Mouse (Mus musculus) brown adipose tissue, adult 24 weeks (tissue): Measurements from ENCODE around the gene Olfr808. TPM values are rescaled to one million over a fixed set of nuclear protein-coding genes. Genes with fewer than 3 reads are reported as not detected.

ENCODE experiments used
- H3K27ac ChIP-seq: fragments of 200-500 bp; replicated peaks from 2 replicates; pipeline ENCODE4 v1.5.1; 2012; ENCODE audit warnings: low read depth, mild to moderate bottlenecking, low read length
- H3K4me1 ChIP-seq: fragments of 200-500 bp; 2 replicates; pipeline ENCODE4 v1.6.1; 2012; ENCODE audit warnings: low read length, mixed read lengths; ENCODE audit not compliant: control insufficient read depth, insufficient read depth, insufficient read length
- H3K4me3 ChIP-seq: fragments of 200-500 bp; 2 replicates; pipeline ENCODE4 v1.5.1; 2012; ENCODE audit warnings: low read depth, mild to moderate bottlenecking, low read length, moderate library complexity; ENCODE audit not compliant: insufficient read depth
- polyA plus RNA-seq: library from polyadenylated mRNA; stranded (reverse); fragments of >200 nt; gene quantifications from 2 replicates; pipeline ENCODE4 v1.2.4, GENCODE M21; 2012; ENCODE audit not compliant: missing spikeins, insufficient read depth, insufficient read length

Gene Olfr808
- not detected in 2 replicates for polyA plus RNA-seq

- no peaks in the 10 kb centered on the region for H3K4me1 ChIP-seq
- no peak within 1 kb of the TSS for H3K4me3 ChIP-seq
- no peak within 1 kb of the TSS for H3K27ac ChIP-seq
These were observed at the start of gene Olfr808 for GRCm38 (mm10) chr10:129765182-129765581. Gene Olfr808, plus strand, starts transcription at chr10:129765482.

DNA sequence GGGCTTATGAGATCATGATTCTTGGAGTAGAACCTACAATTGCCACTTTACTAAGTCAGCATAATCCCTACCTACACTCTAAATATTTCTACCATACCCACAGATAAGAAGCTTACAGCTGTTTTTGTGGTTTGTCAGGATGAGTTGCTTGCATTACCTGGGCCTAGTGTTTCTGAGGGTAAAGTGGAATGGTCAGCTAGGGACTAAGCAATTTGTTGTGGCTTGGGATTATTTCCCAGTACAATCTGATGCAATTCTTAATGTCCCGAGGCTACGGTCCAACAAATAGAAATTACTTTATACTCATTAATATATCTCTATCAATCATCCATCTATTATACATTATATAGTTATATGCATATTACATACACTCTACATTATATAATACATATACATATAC is 36.0 kb upstream of the Olfr808 start, which contains the start of gene Olfr805:
Gene Olfr805, minus strand, starts transcription at position 101 of the 400 bp plus-strand sequence.
- Histone ChIP-seq H3K4me3 (no peak within 1 kb of the TSS), H3K27ac (no peak within 1 kb of the TSS), H3K4me1 (no peaks in the 10 kb centered on the region)

- Histone ChIP-seq H3K27ac (no peak within 1 kb of the TSS), H3K4me3 (no peak within 1 kb of the TSS), H3K4me1 (no peaks in the 10 kb centered on the region)
These were observed 23.5 kb upstream of the Olfr808 start, which contains the start of gene Olfr806 for GRCm38 (mm10) chr10:129741821-129742220. Gene Olfr806, minus strand, starts transcription at chr10:129741921.

DNA sequence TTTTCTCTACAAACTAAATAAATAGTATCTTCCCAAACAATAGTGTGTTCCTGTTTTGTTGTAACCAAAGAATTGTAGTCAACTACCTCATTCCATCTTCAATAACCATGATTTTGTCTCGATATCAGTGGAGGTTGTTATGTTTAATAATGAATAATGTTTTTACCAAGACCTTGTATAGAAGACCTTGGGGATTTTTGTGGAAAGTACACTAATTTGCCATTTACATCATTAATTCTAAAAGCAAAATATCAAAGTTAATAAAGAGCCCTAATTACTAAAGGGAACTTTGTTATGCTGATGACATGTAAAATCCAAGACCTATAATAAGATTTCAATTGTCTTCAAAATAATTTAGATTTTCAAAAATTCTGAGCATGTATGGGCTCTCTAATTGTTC is 7.6 kb upstream of the Olfr808 start, which contains the start of gene Olfr807:
Gene Olfr807, minus strand, starts transcription at position 101 of the 400 bp plus-strand sequence.
- Histone ChIP-seq H3K27ac (no peak within 1 kb of the TSS), H3K4me1 (no peaks in the 10 kb centered on the region), H3K4me3 (no peak within 1 kb of the TSS)

GRCm38 (mm10) chr10:129774338-129774737 is 9.1 kb downstream of the Olfr808 start, which contains the start of gene Olfr809:
Gene Olfr809, plus strand, starts transcription at chr10:129774638.
- H3K4me1 ChIP-seq: no peaks in the 10 kb centered on the region
- H3K27ac ChIP-seq: no peak within 1 kb of the TSS
- no peak within 1 kb of the TSS for H3K4me3 ChIP-seq

- Histone ChIP-seq H3K27ac (no peak overlapping the region), H3K4me3 (no peak overlapping the region), H3K4me1 (no peaks in the 10 kb centered on the region)
These were observed 12.8 kb downstream of the Olfr808 start for GRCm38 (mm10) chr10:129778123-129778522.

DNA sequence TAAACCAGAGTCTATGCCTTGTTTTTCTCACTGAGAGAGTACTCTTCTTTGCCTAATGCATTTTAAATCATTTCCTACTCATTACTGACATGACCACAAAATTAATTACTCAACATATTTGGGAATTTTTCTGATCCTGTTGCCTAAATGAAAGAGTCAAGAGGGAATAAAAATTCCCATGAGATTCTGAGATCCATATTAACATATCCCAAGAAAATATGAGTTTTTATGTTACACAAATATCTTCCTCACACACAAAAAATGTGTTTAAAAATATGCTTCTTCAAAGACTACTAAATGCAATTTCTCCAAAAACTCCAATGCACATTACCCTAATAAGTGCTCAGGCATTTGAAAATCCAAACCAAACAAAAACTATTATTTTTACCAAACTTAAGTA is 29.5 kb downstream of the Olfr808 start, which contains the start of gene Olfr810:
Gene Olfr810, minus strand, starts transcription at position 101 of the 400 bp plus-strand sequence.
- Histone ChIP-seq H3K4me1 (no peaks in the 10 kb centered on the region), H3K27ac (no peak within 1 kb of the TSS), H3K4me3 (no peak within 1 kb of the TSS)

GRCm38 (mm10) chr10:129804296-129804695 is 39.0 kb downstream of the Olfr808 start, which contains the start of gene Olfr811:
Gene Olfr811, minus strand, starts transcription at chr10:129804396.
- H3K4me3 ChIP-seq: no peak within 1 kb of the TSS
- no peak within 1 kb of the TSS for H3K27ac ChIP-seq
- no peaks in the 10 kb centered on the region for H3K4me1 ChIP-seq

Other genes starting within 250 kb of the Olfr808 start
- not detected in 2 replicates for gene Olfr791, start 243.7 kb upstream of the Olfr808 start, polyA plus RNA-seq
- gene Olfr792, start 226.3 kb upstream of the Olfr808 start, polyA plus RNA-seq: not detected in 2 replicates
- not detected in 2 replicates for gene Olfr794, start 197.8 kb upstream of the Olfr808 start, polyA plus RNA-seq
- not detected in 2 replicates for gene Olfr796, start 152.9 kb upstream of the Olfr808 start, polyA plus RNA-seq
- gene Olfr798, start 137.5 kb upstream of the Olfr808 start, polyA plus RNA-seq: not detected in 2 replicates
- gene Olfr799, start 128.0 kb upstream of the Olfr808 start, polyA plus RNA-seq: not detected in 2 replicates
- not detected in 2 replicates for gene Olfr800, start 107.8 kb upstream of the Olfr808 start, polyA plus RNA-seq
- not detected in 2 replicates for gene Olfr801, start 91.6 kb upstream of the Olfr808 start, polyA plus RNA-seq
- not detected in 2 replicates for gene Olfr802, start 77.3 kb upstream of the Olfr808 start, polyA plus RNA-seq
- not detected in 2 replicates for gene Olfr803, start 71.2 kb upstream of the Olfr808 start, polyA plus RNA-seq
- gene Olfr804, start 62.3 kb upstream of the Olfr808 start, polyA plus RNA-seq: not detected in 2 replicates
- gene Olfr805, start 36.1 kb upstream of the Olfr808 start, polyA plus RNA-seq: not detected in 2 replicates
- not detected in 2 replicates for gene Olfr806, start 23.6 kb upstream of the Olfr808 start, polyA plus RNA-seq
- not detected in 2 replicates for gene Olfr807, start 7.7 kb upstream of the Olfr808 start, polyA plus RNA-seq
- not detected in 2 replicates for gene Olfr809, start 9.2 kb downstream of the Olfr808 start, polyA plus RNA-seq
- not detected in 2 replicates for gene Olfr810, start 29.4 kb downstream of the Olfr808 start, polyA plus RNA-seq
- not detected in 2 replicates for gene Olfr811, start 38.9 kb downstream of the Olfr808 start, polyA plus RNA-seq
- gene Olfr812, start 80.6 kb downstream of the Olfr808 start, polyA plus RNA-seq: not detected in 2 replicates
- not detected in 2 replicates for gene Olfr813, start 89.9 kb downstream of the Olfr808 start, polyA plus RNA-seq
- gene Olfr814, start 114.4 kb downstream of the Olfr808 start, polyA plus RNA-seq: not detected in 2 replicates
- not detected in 2 replicates for gene Olfr815, start 140.4 kb downstream of the Olfr808 start, polyA plus RNA-seq
- not detected in 2 replicates for gene Olfr816, start 150.1 kb downstream of the Olfr808 start, polyA plus RNA-seq
- not detected in 2 replicates for gene Olfr818, start 183.6 kb downstream of the Olfr808 start, polyA plus RNA-seq
- not detected in 2 replicates for gene Olfr819, start 201.8 kb downstream of the Olfr808 start, polyA plus RNA-seq
- not detected in 2 replicates for gene Olfr247, start 210.7 kb downstream of the Olfr808 start, polyA plus RNA-seq
- gene Gm10310, start 219.6 kb downstream of the Olfr808 start, polyA plus RNA-seq: not detected in 2 replicates
- not detected in 2 replicates for gene Olfr820, start 247.1 kb downstream of the Olfr808 start, polyA plus RNA-seq